12 mouse cellular contexts compared by ENCODE assay signal in genomic region chr3:153222611-153223402, GRCm38 (mm10).
DNase-seq lines count a peak whose midpoint lies in the region; ATAC-seq and TF ChIP-seq lines count a peak whose summit lies in the region.
"Had no signal": no experiment of that assay in that cellular context is flagged by ENCODE, and none has a peak within 500 bp of the region (broad histone marks: within the 10 kb centered on the region; RNA-seq: fewer than 3 reads in every experiment).

No protein-coding gene starts in this region.

- no peak overlapping the region for H3K9ac ChIP-seq in intestine, embryonic 14.5 days (ENCODE audit: low read length)
- H3K9ac ChIP-seq in kidney, postnatal 0 days (ENCODE audit: low read depth, low read length): no peak overlapping the region
- H3K9ac ChIP-seq in liver, embryonic 14.5 days (replicated peaks): no peak overlapping the region
- no peak overlapping the region for H3K9ac ChIP-seq in hindbrain, postnatal 0 days (replicated peaks; ENCODE audit: low read length)
- H3K9ac ChIP-seq: neural tube, embryonic 12.5 days had no signal

- no peaks in the 10 kb centered on the region for H3K4me1 ChIP-seq in intestine, embryonic 14.5 days (replicated peaks; ENCODE audit: control insufficient read depth, insufficient read depth, low read length)
- H3K4me1 ChIP-seq in kidney, postnatal 0 days (replicated peaks; ENCODE audit: insufficient read depth, low read length): no peaks in the 10 kb centered on the region
- H3K4me1 ChIP-seq in liver, embryonic 14.5 days (replicated peaks; ENCODE audit: control insufficient read depth in 2 of 2, insufficient read depth in 2 of 2, low read length in 1 of 2): no peaks in the 10 kb centered on the region; a peak in 1 of 4 replicates
- no peaks in the 10 kb centered on the region for H3K4me1 ChIP-seq in hindbrain, postnatal 0 days (ENCODE audit: insufficient read depth, low read length)
- H3K4me1 ChIP-seq: neural tube, embryonic 12.5 days had no signal

- H3K27me3 ChIP-seq in intestine, embryonic 14.5 days (replicated peaks; ENCODE audit: control insufficient read depth, insufficient read depth, low read length): no peaks in the 10 kb centered on the region
- H3K27me3 ChIP-seq in kidney, postnatal 0 days (ENCODE audit: insufficient read depth, low read length): no peaks in the 10 kb centered on the region
- H3K27me3 ChIP-seq in liver, embryonic 14.5 days (ENCODE audit: control insufficient read depth, insufficient read depth, low read length): no peaks in the 10 kb centered on the region
- H3K27me3 ChIP-seq in hindbrain, postnatal 0 days (ENCODE audit: insufficient read depth, low read length): no peaks in the 10 kb centered on the region
- H3K27me3 ChIP-seq: neural tube, embryonic 12.5 days had no signal

- WGBS in intestine, embryonic 14.5 days: 62% methylated on average over 10 of the region's 10 CpGs
- WGBS in kidney, postnatal 0 days: 60% methylated on average over 10 of the region's 10 CpGs
- WGBS in liver, embryonic 14.5 days (ENCODE audit: insufficient replicate concordance): 66% methylated on average over 10 of the region's 10 CpGs
- WGBS in hindbrain, postnatal 0 days: 82% methylated on average over 10 of the region's 10 CpGs

- no peak overlapping the region for H3K4me2 ChIP-seq in intestine, embryonic 14.5 days (ENCODE audit: low read length)
- no peak overlapping the region for H3K4me2 ChIP-seq in kidney, postnatal 0 days (ENCODE audit: low read length)
- no peak overlapping the region for H3K4me2 ChIP-seq in liver, embryonic 14.5 days (ENCODE audit: low read depth)
- H3K4me2 ChIP-seq in hindbrain, postnatal 0 days (ENCODE audit: low read depth, low read length): no peak overlapping the region
- H3K4me2 ChIP-seq: neural tube, embryonic 12.5 days had no signal

- no peak for DNase-seq in intestine, embryonic 14.5 days (ENCODE audit: low spot score)
- DNase-seq in kidney, adult 11 months: peak; percentile 49
- DNase-seq in kidney, postnatal 0 days (ENCODE audit: low spot score): peak; percentile 54
- peak in 2 of 3 experiments; percentile 3 to 6 for DNase-seq in liver, embryonic 14.5 days (ENCODE audit: low read depth in 3 of 3, low spot score in 3 of 3)
- DNase-seq in right cerebral cortex, adult 2 months (ENCODE audit: low spot score in 2 of 2): no peak
- no peak for DNase-seq in adrenal gland, adult 2 months
- DNase-seq in hindbrain, postnatal 0 days (ENCODE audit: low spot score): no peak
- DNase-seq: cerebellum, adult 9-11 months; gastrocnemius, postnatal 14 days; lung, postnatal 10 days; right cerebral cortex, postnatal 25 days had no signal

- ATAC-seq in intestine, embryonic 14.5 days (replicated peaks; ENCODE audit: low FRiP score, low TSS enrichment, low read depth): peak; percentile 82
- ATAC-seq in kidney, postnatal 0 days (replicated peaks; ENCODE audit: low FRiP score, low read depth): peak; percentile 78
- ATAC-seq in liver, embryonic 14.5 days (ENCODE audit: insufficient read depth): peak; percentile 53; the same call in 1 of the 2 replicates
- no peak for ATAC-seq in hindbrain, postnatal 0 days

- no peaks in the 10 kb centered on the region for H3K36me3 ChIP-seq in intestine, embryonic 14.5 days (ENCODE audit: control insufficient read depth, insufficient read depth, low read length)
- no peaks in the 10 kb centered on the region for H3K36me3 ChIP-seq in kidney, postnatal 0 days (ENCODE audit: insufficient read depth, low read length)
- no peaks in the 10 kb centered on the region for H3K36me3 ChIP-seq in liver, embryonic 14.5 days (replicated peaks; ENCODE audit: control insufficient read depth, insufficient read depth, low read depth)
- H3K36me3 ChIP-seq in hindbrain, postnatal 0 days (ENCODE audit: insufficient read depth, low read length): no peaks in the 10 kb centered on the region
- H3K36me3 ChIP-seq: neural tube, embryonic 12.5 days had no signal

- TF ChIP-seq EP300 in liver, embryonic 14.5 days (IDR thresholded peaks at IDR 0.05; ENCODE audit: low read depth): no peak

- no peaks in the 10 kb centered on the region for H3K9me3 ChIP-seq in intestine, embryonic 14.5 days (ENCODE audit: control insufficient read depth, low read length)
- no peaks in the 10 kb centered on the region for H3K9me3 ChIP-seq in kidney, postnatal 0 days (replicated peaks; ENCODE audit: low read length)
- H3K9me3 ChIP-seq in liver, embryonic 14.5 days (ENCODE audit: control insufficient read depth, low read length): no peaks in the 10 kb centered on the region
- H3K9me3 ChIP-seq in hindbrain, postnatal 0 days (ENCODE audit: low read length): no peaks in the 10 kb centered on the region
- H3K9me3 ChIP-seq: neural tube, embryonic 12.5 days had no signal

- no peak overlapping the region for H3K4me3 ChIP-seq in intestine, embryonic 14.5 days (ENCODE audit: low read depth, low read length)
- no peak overlapping the region for H3K4me3 ChIP-seq in kidney, postnatal 0 days (replicated peaks; ENCODE audit: low read depth, low read length)
- H3K4me3 ChIP-seq in liver, embryonic 14.5 days (ENCODE audit: insufficient read depth in 1 of 2, low read depth in 2 of 2, low read length in 2 of 2): no peak overlapping the region
- no peak overlapping the region for H3K4me3 ChIP-seq in hindbrain, postnatal 0 days (ENCODE audit: low read length)
- H3K4me3 ChIP-seq: neural tube, embryonic 12.5 days had no signal

- H3K27ac ChIP-seq in intestine, embryonic 14.5 days (ENCODE audit: low read depth): peak overlapping the region; percentile 44; the same call in 1 of the 2 replicates
- H3K27ac ChIP-seq in kidney, postnatal 0 days: 0 out of 2 replicates have a peak overlapping the region, but pooled peaks have one; percentile 6
- no peak overlapping the region for H3K27ac ChIP-seq in liver, embryonic 14.5 days
- no peak overlapping the region for H3K27ac ChIP-seq in hindbrain, postnatal 0 days
- H3K27ac ChIP-seq: neural tube, embryonic 12.5 days had no signal

- TF ChIP-seq CTCF in kidney, postnatal 0 days (IDR thresholded peaks at IDR 0.05; ENCODE audit: low read depth): no peak
- TF ChIP-seq CTCF in liver, embryonic 14.5 days (IDR thresholded peaks at IDR 0.05; ENCODE audit: low read depth): no peak
- no peak for TF ChIP-seq CTCF in hindbrain, postnatal 0 days (IDR thresholded peaks at IDR 0.05; ENCODE audit: low read depth)

Comparison
In these comparisons a context has a peak if more than half of its experiments do, and no peak if none do; other contexts are left out.
1. DNase-seq: peak in kidney, adult 11 months (single experiment), kidney, postnatal 0 days (single experiment) and liver, embryonic 14.5 days (2 of 3); none in intestine, embryonic 14.5 days (single experiment), right cerebral cortex, adult 2 months (0 of 2), adrenal gland, adult 2 months (single experiment) and hindbrain, postnatal 0 days (single experiment).
2. H3K27ac ChIP-seq: peak in intestine, embryonic 14.5 days (single experiment) and kidney, postnatal 0 days (single experiment); none in liver, embryonic 14.5 days (single experiment) and hindbrain, postnatal 0 days (single experiment).